Comparison of ENCODE assay signal across 8 mouse cellular contexts in the genomic region with DNA sequence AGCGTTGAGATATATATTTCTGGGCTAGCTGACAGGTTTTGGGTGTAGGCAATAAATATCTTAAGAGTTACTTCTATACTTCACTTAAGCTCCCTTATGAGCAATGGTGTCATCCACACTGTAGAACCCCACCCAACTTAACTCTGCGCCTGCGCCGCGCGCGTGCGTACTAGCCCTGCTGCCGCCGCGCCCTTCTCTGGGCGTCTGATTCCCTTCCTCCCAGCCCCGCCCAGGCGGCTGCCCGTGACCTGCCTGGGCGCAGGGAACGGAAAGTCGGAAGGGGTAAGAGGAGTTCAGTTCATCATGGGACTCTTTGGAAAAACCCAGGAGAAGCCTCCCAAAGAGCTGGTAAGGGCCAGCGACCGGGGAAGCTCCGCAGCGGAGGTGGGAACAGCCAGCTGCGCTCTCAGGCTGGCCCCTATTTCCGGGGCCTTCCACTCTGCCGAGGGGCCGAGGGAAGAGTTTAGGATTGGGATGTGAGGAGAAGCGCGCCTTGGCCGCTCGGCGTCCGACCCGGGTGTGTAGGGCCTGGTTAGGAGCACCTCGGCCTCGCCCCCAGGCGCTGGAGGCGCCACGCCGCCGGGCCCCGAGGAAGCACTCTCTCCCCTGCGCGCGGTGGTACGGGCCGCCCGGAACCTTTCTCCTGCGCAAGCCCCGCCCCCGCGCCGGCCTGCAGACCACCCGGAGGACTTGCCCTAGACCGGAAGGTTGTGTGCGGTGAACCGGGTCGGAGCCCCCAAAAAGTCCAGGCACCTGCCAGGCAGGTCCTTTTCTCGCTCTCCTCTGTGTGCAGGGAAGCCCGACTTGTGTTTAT. TPM values are rescaled to one million over a fixed set of nuclear protein-coding genes. Genes with fewer than 3 reads are reported as not detected.
DNase-seq lines count a peak whose midpoint lies in the region; ATAC-seq and TF ChIP-seq lines count a peak whose summit lies in the region.

A gene (plus strand): TSS at position 112 of the 814 bp plus-strand sequence.

- no peak for TF ChIP-seq CTCF in midbrain, postnatal 0 days (IDR thresholded peaks at IDR 0.05)

- peak; percentile 70; the same call in 1 of the 2 replicates for TF ChIP-seq POLR2A in limb, embryonic 14.5 days (IDR thresholded peaks at IDR 0.05; ENCODE audit: borderline replicate concordance, extremely low read depth, insufficient read depth, insufficient read length)

- peak; percentile 96 for DNase-seq in 3T3-L1 (ENCODE audit: low read depth, low spot score)
- peak; percentile 96 to 97 for DNase-seq in adrenal gland, postnatal 4 days (ENCODE audit: low spot score in 2 of 2)
- DNase-seq in embryonic facial prominence, embryonic 14.5 days (ENCODE audit: low spot score), result peak; percentile 94
- DNase-seq in heart, adult 8-10 months (ENCODE audit: low spot score), result peak; percentile 98
- DNase-seq in kidney, adult 9 months, result peak; percentile 98
- DNase-seq in limb, embryonic 14.5 days (ENCODE audit: low spot score), result peak; percentile 93
- DNase-seq in midbrain, postnatal 0 days (ENCODE audit: low spot score), result peak; percentile 93
- DNase-seq in spleen, postnatal 14 days (ENCODE audit: low spot score in 2 of 2), result peak; percentile 95 to 96

- ATAC-seq in embryonic facial prominence, embryonic 14.5 days (ENCODE audit: low read depth), result peak; percentile 99
- ATAC-seq in limb, embryonic 14.5 days (ENCODE audit: low FRiP score, low read depth), result peak; percentile 98
- peak; percentile 99 for ATAC-seq in midbrain, postnatal 0 days (ENCODE audit: low FRiP score)

- H3K9me3 ChIP-seq in embryonic facial prominence, embryonic 14.5 days (ENCODE audit: control insufficient read depth, low read length), result no peaks in the 10 kb centered on the region
- no peaks in the 10 kb centered on the region for H3K9me3 ChIP-seq in limb, embryonic 14.5 days (ENCODE audit: control insufficient read depth, low read length)
- H3K9me3 ChIP-seq in midbrain, postnatal 0 days (ENCODE audit: low read length), result no peaks in the 10 kb centered on the region

- WGBS in embryonic facial prominence, embryonic 14.5 days, result under 1% methylated on average over 42 of the region's 59 CpGs
- WGBS in limb, embryonic 14.5 days, result under 1% methylated on average over 46 of the region's 59 CpGs
- WGBS in midbrain, postnatal 0 days, result under 1% methylated on average over 55 of the region's 59 CpGs

- H3K27me3 ChIP-seq in embryonic facial prominence, embryonic 14.5 days (replicated peaks; ENCODE audit: control insufficient read depth, insufficient read depth, low read length), result no peaks in the 10 kb centered on the region
- H3K27me3 ChIP-seq in limb, embryonic 14.5 days (ENCODE audit: control insufficient read depth, insufficient read depth, low read length), result no peaks in the 10 kb centered on the region
- H3K27me3 ChIP-seq in midbrain, postnatal 0 days (ENCODE audit: insufficient read depth, low read length), result no peaks in the 10 kb centered on the region

- H3K4me2 ChIP-seq in embryonic facial prominence, embryonic 14.5 days (ENCODE audit: low read depth, low read length), result peak within 1 kb of the TSS; percentile 66
- H3K4me2 ChIP-seq in limb, embryonic 14.5 days (replicated peaks; ENCODE audit: low read depth, low read length, severe bottlenecking), result peak within 1 kb of the TSS; percentile 54
- H3K4me2 ChIP-seq in midbrain, postnatal 0 days (ENCODE audit: low read depth, low read length, poor library complexity, severe bottlenecking), result peak within 1 kb of the TSS; percentile 47

- peaks cover 5% of the 10 kb centered on the region; the same call in 1 of the 2 replicates for H3K36me3 ChIP-seq in embryonic facial prominence, embryonic 14.5 days (ENCODE audit: control insufficient read depth, insufficient read depth, low read length)
- no peaks in the 10 kb centered on the region for H3K36me3 ChIP-seq in limb, embryonic 14.5 days (ENCODE audit: control insufficient read depth, insufficient read depth, low read length)
- no peaks in the 10 kb centered on the region for H3K36me3 ChIP-seq in midbrain, postnatal 0 days (ENCODE audit: insufficient read depth, low read length)

- peak within 1 kb of the TSS; percentile 94 for H3K9ac ChIP-seq in embryonic facial prominence, embryonic 14.5 days (ENCODE audit: low read depth, low read length)
- peak within 1 kb of the TSS; percentile 99 for H3K9ac ChIP-seq in limb, embryonic 14.5 days (ENCODE audit: low read depth, low read length, severe bottlenecking)
- H3K9ac ChIP-seq in midbrain, postnatal 0 days (replicated peaks; ENCODE audit: low read length, poor library complexity, severe bottlenecking), result peak within 1 kb of the TSS; percentile 95

- peak within 1 kb of the TSS; percentile 97 for H3K27ac ChIP-seq in embryonic facial prominence, embryonic 14.5 days (replicated peaks; ENCODE audit: low read depth, low read length)
- H3K27ac ChIP-seq in limb, embryonic 14.5 days (replicated peaks; ENCODE audit: low read depth, low read length), result peak within 1 kb of the TSS; percentile 99
- peak within 1 kb of the TSS; percentile 99 for H3K27ac ChIP-seq in midbrain, postnatal 0 days (ENCODE audit: low read depth, low read length)

- H3K4me1 ChIP-seq in embryonic facial prominence, embryonic 14.5 days (ENCODE audit: control insufficient read depth, insufficient read depth, low read length), result no peaks in the 10 kb centered on the region
- H3K4me1 ChIP-seq in limb, embryonic 14.5 days (ENCODE audit: control insufficient read depth, insufficient read depth, low read length), result peaks cover 4% of the 10 kb centered on the region; the same call in 1 of the 2 replicates
- H3K4me1 ChIP-seq in midbrain, postnatal 0 days (ENCODE audit: insufficient read depth, low read length), result no peaks in the 10 kb centered on the region

- H3K4me3 ChIP-seq in embryonic facial prominence, embryonic 14.5 days (ENCODE audit: low read depth, low read length), result peak within 1 kb of the TSS; percentile 65
- H3K4me3 ChIP-seq in limb, embryonic 14.5 days (replicated peaks; ENCODE audit: low read length), result peak within 1 kb of the TSS; percentile 82
- H3K4me3 ChIP-seq in midbrain, postnatal 0 days (ENCODE audit: low read depth, low read length), result peak within 1 kb of the TSS; percentile 82

RNA-seq across cellular contexts. Expression of the gene that starts here (rescaled TPM):
- 100 to 1,000 TPM in 1 of 2 experiments, 10 to 100 TPM in 1; 92.9 to 102 TPM for total RNA-seq in adrenal gland, postnatal 4 days (2021)
- polyA plus RNA-seq in embryonic facial prominence, embryonic 14.5 days (2014; fragmentation: Nextera tagmentation; extraction: Ambion mirVana), result 69.6 and 70.3 TPM in 2 replicates
- 10 to 100 TPM; 48.0 to 79.1 (median 59.2) TPM for total RNA-seq in heart, adult 8-10 months (2022)
- polyA plus RNA-seq in limb, embryonic 14.5 days (2012; rRNA removed), result 51.1 and 57.2 TPM in 2 replicates
- 64.4 and 70.6 TPM in 2 replicates for polyA plus RNA-seq in limb, embryonic 14.5 days (2014; fragmentation: Nextera tagmentation; extraction: Ambion mirVana)
- total RNA-seq in midbrain, postnatal 0 days (2014; rRNA removed), result 56.0 and 59.9 TPM in 2 replicates
- polyA plus RNA-seq in midbrain, postnatal 0 days (2015; fragmentation: Nextera tagmentation; extraction: Ambion mirVana), result 52.4 and 56.1 TPM in 2 replicates

Comparison
In these comparisons a context has a peak if more than half of its experiments do, and no peak if none do; other contexts are left out.
1. Peak in every context shown above with its lines: DNase-seq, ATAC-seq, H3K4me3 ChIP-seq and H3K27ac ChIP-seq.